Mouse (Mus musculus): Measurements from ENCODE around the gene Phip. TPM values are rescaled to one million over a fixed set of nuclear protein-coding genes. Genes with fewer than 3 reads are reported as not detected.
A peak's percentile ranks its signal among the peaks of the same experiment; 100 is the strongest.

Phip gene
- polyA plus RNA-seq, 3 experiments from 2014 or later, result 64.1 to 112 (median 102) TPM

- no peak for ATAC-seq
These were observed 107.6 kb downstream of the Phip start for GRCm38 (mm10) chr9:82867698-82868097.

GRCm38 (mm10) chr9:82866121-82866520 lies 109.2 kb downstream of the Phip start:
- no peak for ATAC-seq

GRCm38 (mm10) chr9:82861775-82862430 lies 113.4 kb downstream of the Phip start:
- ATAC-seq, result no peak

GRCm38 (mm10) chr9:82861316-82861715 lies 114.0 kb downstream of the Phip start:
- no peak for ATAC-seq

- ATAC-seq, result no peak
These were observed 114.5 kb downstream of the Phip start for GRCm38 (mm10) chr9:82860805-82861204.

GRCm38 (mm10) chr9:82856241-82856640 lies 119.1 kb downstream of the Phip start:
- ATAC-seq, result no peak

- no peak for ATAC-seq
These were observed 120.2 kb downstream of the Phip start for GRCm38 (mm10) chr9:82854973-82855614.

- ATAC-seq, result no peak
These were observed 121.3 kb downstream of the Phip start for GRCm38 (mm10) chr9:82854040-82854439.

- ATAC-seq, result no peak
These were observed 132.6 kb downstream of the Phip start for GRCm38 (mm10) chr9:82842671-82843070.

- ATAC-seq, result no peak
These were observed 139.4 kb downstream of the Phip start for GRCm38 (mm10) chr9:82835921-82836320.

GRCm38 (mm10) chr9:82831891-82832290 lies 143.4 kb downstream of the Phip start:
- no peak for ATAC-seq

- ATAC-seq, result peak; percentile 96
These were observed 145.5 kb downstream of the Phip start for GRCm38 (mm10) chr9:82829693-82830430.

GRCm38 (mm10) chr9:82829007-82829689 lies 146.2 kb downstream of the Phip start, which contains the start of gene Irak1bp1:
TSS of gene Irak1bp1 (plus strand) at chr9:82829540.
- ATAC-seq, result peak; percentile 1

GRCm38 (mm10) chr9:82826426-82826825 lies 148.9 kb downstream of the Phip start:
- no peak for ATAC-seq

Other genes starting within 250 kb of the Phip start
- 1 to 10 TPM in 1 of 3 experiments, under 1 TPM in 2; 0.53 to 1.3 (median 0.62) TPM for gene Irak1bp1, start 146.0 kb downstream of the Phip start, polyA plus RNA-seq (2017; shearing (Covaris generic))
- 10 to 100 TPM; 42.1 to 59.9 (median 50.0) TPM for gene Hmgn3, start 171.2 kb upstream of the Phip start, polyA plus RNA-seq (2017; shearing (Covaris generic))

Measured in inflammation-experienced regulatory T-cells, adult 6 months (primary cell).